ENCODE assay signal across 10 mouse cellular contexts in the genomic region with DNA sequence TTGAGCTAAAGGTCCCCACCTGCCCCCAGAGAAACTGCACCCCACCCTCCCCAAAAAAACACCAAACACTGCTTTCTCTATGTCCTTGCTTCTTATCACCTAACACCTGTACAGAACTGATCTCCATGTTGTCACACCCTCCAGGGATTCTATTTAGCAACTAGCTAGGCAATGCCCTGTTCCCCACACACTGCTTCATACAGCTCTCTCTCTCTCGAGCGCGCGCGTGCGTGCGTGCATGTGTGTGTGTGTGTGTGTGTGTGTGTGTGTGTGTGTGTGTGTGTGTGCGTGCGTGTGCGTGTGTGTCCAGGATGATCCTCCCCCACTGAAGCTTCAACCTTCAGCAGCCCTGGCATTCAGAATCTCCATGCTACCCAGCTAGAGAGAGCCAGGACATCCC. TPM values are rescaled to one million over a fixed set of nuclear protein-coding genes. Genes with fewer than 3 reads are reported as not detected.
DNase-seq lines count a peak whose midpoint lies in the region; ATAC-seq lines count a peak whose summit lies in the region.
"Had no signal": no experiment of that assay in that cellular context is flagged by ENCODE, and none has a peak within 500 bp of the region (broad histone marks: within the 10 kb centered on the region; RNA-seq: fewer than 3 reads in every experiment).

No protein-coding gene starts in this region.

- ATAC-seq in heart, embryonic 13.5 days (ENCODE audit: extremely low read depth, insufficient number of reproducible peaks, low FRiP score, low TSS enrichment), result no peak
- ATAC-seq in liver, embryonic 15.5 days (ENCODE audit: insufficient read depth), result no peak; the same call in 1 of the 2 replicates

- no peaks in the 10 kb centered on the region for H3K36me3 ChIP-seq in heart, embryonic 13.5 days
- 0 out of 2 replicates have a peak, but pooled peaks cover 3% of the 10 kb centered on the region for H3K36me3 ChIP-seq in liver, embryonic 15.5 days (replicated peaks)

- H3K4me2 ChIP-seq in heart, embryonic 13.5 days, result peak overlapping the region; percentile 65
- peak overlapping the region; percentile 49 for H3K4me2 ChIP-seq in liver, embryonic 15.5 days

- no peaks in the 10 kb centered on the region for H3K9me3 ChIP-seq in heart, embryonic 13.5 days
- no peaks in the 10 kb centered on the region for H3K9me3 ChIP-seq in liver, embryonic 15.5 days (replicated peaks)

- H3K4me1 ChIP-seq in heart, embryonic 13.5 days, result peaks cover 74% of the 10 kb centered on the region
- peaks cover 90% of the 10 kb centered on the region for H3K4me1 ChIP-seq in liver, embryonic 15.5 days (replicated peaks)

- peak overlapping the region; percentile 91 for H3K27ac ChIP-seq in heart, embryonic 13.5 days (replicated peaks)
- peak overlapping the region; percentile 72 for H3K27ac ChIP-seq in liver, embryonic 15.5 days (replicated peaks)

- 0 out of 2 replicates have a peak, but pooled peaks cover 7% of the 10 kb centered on the region for H3K27me3 ChIP-seq in heart, embryonic 13.5 days (replicated peaks)
- H3K27me3 ChIP-seq in liver, embryonic 15.5 days, result no peaks in the 10 kb centered on the region

- 73% methylated on average over 10 of the region's 10 CpGs for WGBS in heart, embryonic 13.5 days
- WGBS in liver, embryonic 15.5 days (ENCODE audit: insufficient replicate concordance), result 45% methylated on average over 10 of the region's 10 CpGs

- peak overlapping the region; percentile 41 for H3K4me3 ChIP-seq in heart, embryonic 13.5 days
- H3K4me3 ChIP-seq in liver, embryonic 15.5 days (replicated peaks), result peak overlapping the region; percentile 46

- peak overlapping the region; percentile 76 for H3K9ac ChIP-seq in heart, embryonic 13.5 days
- no peak overlapping the region; the same call in 1 of the 2 replicates for H3K9ac ChIP-seq in liver, embryonic 15.5 days

- no peak for DNase-seq in heart, adult 8-10 months (ENCODE audit: low spot score)
- peak; percentile 55 for DNase-seq in thymus, postnatal 4 days
- DNase-seq in thymus, postnatal 36 days, result no peak
- DNase-seq in testis, postnatal 14 days (ENCODE audit: low spot score), result no peak
- DNase-seq in gastrocnemius, postnatal 10 days, result no peak
- DNase-seq in ovary, postnatal 10 days (ENCODE audit: low spot score), result no peak
- DNase-seq: cerebellum, adult 18-20 months had no signal

RNA-seq across cellular contexts. Expression of gene Akna, which starts 1.1 kb away (rescaled TPM):
- polyA plus RNA-seq in heart, embryonic 13.5 days (2015; fragmentation: Nextera tagmentation; extraction: Ambion mirVana), result 2.8 and 3.5 TPM in 2 replicates
- 1 to 10 TPM; 3.1 to 4.4 (median 3.5) TPM for total RNA-seq in heart, adult 8-10 months (2022)
- polyA plus RNA-seq in liver, embryonic 15.5 days (2015; fragmentation: Nextera tagmentation; extraction: Ambion mirVana), result 4.8 and 5.7 TPM in 2 replicates
- 1 to 10 TPM; 2.5 to 4.4 TPM for total RNA-seq in gastrocnemius, postnatal 10 days (2021)

RNA-seq across cellular contexts. Expression of gene Orm2, which starts 39.8 kb away (rescaled TPM):
- not detected in 2 replicates for polyA plus RNA-seq in heart, embryonic 13.5 days (2015; fragmentation: Nextera tagmentation; extraction: Ambion mirVana)
- total RNA-seq in heart, adult 8-10 months (2022), result under 1 TPM in 2 of 4 experiments, not detected in 2; 0.34 to 0.37 TPM
- not detected in 2 replicates for polyA plus RNA-seq in liver, embryonic 15.5 days (2015; fragmentation: Nextera tagmentation; extraction: Ambion mirVana)
- total RNA-seq in gastrocnemius, postnatal 10 days (2021), result under 1 TPM in 1 of 2 experiments, not detected in 1; 0.47 TPM
- total RNA-seq: layer of hippocampus, adult 18-20 months had no signal

RNA-seq across cellular contexts. Expression of gene Orm3, which starts 46.1 kb away (rescaled TPM):
- polyA plus RNA-seq in heart, embryonic 13.5 days (2015; fragmentation: Nextera tagmentation; extraction: Ambion mirVana), result not detected in 2 replicates
- total RNA-seq in heart, adult 8-10 months (2022), result 1 to 10 TPM in 2 of 4 experiments, under 1 TPM in 2; 0.60 to 4.5 (median 1.7) TPM
- polyA plus RNA-seq in liver, embryonic 15.5 days (2015; fragmentation: Nextera tagmentation; extraction: Ambion mirVana), result not detected in 2 replicates
- not detected for total RNA-seq in gastrocnemius, postnatal 10 days (2021)
- total RNA-seq: layer of hippocampus, adult 18-20 months had no signal

RNA-seq across cellular contexts. Expression of gene Orm1, which starts 57.7 kb away (rescaled TPM):
- polyA plus RNA-seq in heart, embryonic 13.5 days (2015; fragmentation: Nextera tagmentation; extraction: Ambion mirVana), result not detected in 2 replicates
- under 1 TPM in 1 of 4 experiments, not detected in 3; 0.75 TPM for total RNA-seq in heart, adult 8-10 months (2022)
- polyA plus RNA-seq in liver, embryonic 15.5 days (2015; fragmentation: Nextera tagmentation; extraction: Ambion mirVana), result 0.50 and 0.77 TPM in 2 replicates
- total RNA-seq in gastrocnemius, postnatal 10 days (2021), result 1 to 10 TPM in 1 of 2 experiments, not detected in 1; 1.8 TPM
- total RNA-seq: layer of hippocampus, adult 18-20 months had no signal
